Mouse (Mus musculus) urinary bladder, adult 18-20 months (tissue): Measurements from ENCODE around the gene Sumo2.
"Not testable (repeated sequence)": the region's sequence is repeated elsewhere in the genome, so short reads cannot be mapped to it uniquely, and the experiment has no call there.

Experiments used
- DNase-seq, 2 experiments: peaks; one replicate each; pipeline ENCODE4 v3.0.0; 2022; ENCODE audit warnings: low spot score in 2 of 2, mixed read lengths in 2 of 2

Gene Sumo2

GRCm38 (mm10) chr11:115483726-115484125 is 52.4 kb downstream of the Sumo2 start:
- peak in 1 of 2 experiments; percentile 56 for DNase-seq

GRCm38 (mm10) chr11:115483278-115483677 is 52.8 kb downstream of the Sumo2 start:
- no peak for DNase-seq

- no peak for DNase-seq
Measured at GRCm38 (mm10) chr11:115481553-115482259, 54.4 kb downstream of the Sumo2 start.

- no peak for DNase-seq
Measured at GRCm38 (mm10) chr11:115478296-115478938, 57.7 kb downstream of the Sumo2 start.

GRCm38 (mm10) chr11:115477388-115477787 is 58.7 kb downstream of the Sumo2 start:
- DNase-seq, result not testable (repeated sequence)

- DNase-seq, result not testable (repeated sequence)
Measured at GRCm38 (mm10) chr11:115476630-115477029, 59.4 kb downstream of the Sumo2 start.

GRCm38 (mm10) chr11:115475758-115476237 is 60.3 kb downstream of the Sumo2 start:
- no peak for DNase-seq

- DNase-seq, result peak; percentile 94 to 95
Measured at GRCm38 (mm10) chr11:115475025-115475757, 60.9 kb downstream of the Sumo2 start, which contains the start of gene Armc7. Gene Armc7, plus strand, starts transcription at chr11:115475667.

- DNase-seq, result peak; percentile 87 to 96
Measured at GRCm38 (mm10) chr11:115473626-115474275, 62.3 kb downstream of the Sumo2 start.
